Mouse (Mus musculus): Measurements from ENCODE around the gene Lep.

The Lep gene

DNA sequence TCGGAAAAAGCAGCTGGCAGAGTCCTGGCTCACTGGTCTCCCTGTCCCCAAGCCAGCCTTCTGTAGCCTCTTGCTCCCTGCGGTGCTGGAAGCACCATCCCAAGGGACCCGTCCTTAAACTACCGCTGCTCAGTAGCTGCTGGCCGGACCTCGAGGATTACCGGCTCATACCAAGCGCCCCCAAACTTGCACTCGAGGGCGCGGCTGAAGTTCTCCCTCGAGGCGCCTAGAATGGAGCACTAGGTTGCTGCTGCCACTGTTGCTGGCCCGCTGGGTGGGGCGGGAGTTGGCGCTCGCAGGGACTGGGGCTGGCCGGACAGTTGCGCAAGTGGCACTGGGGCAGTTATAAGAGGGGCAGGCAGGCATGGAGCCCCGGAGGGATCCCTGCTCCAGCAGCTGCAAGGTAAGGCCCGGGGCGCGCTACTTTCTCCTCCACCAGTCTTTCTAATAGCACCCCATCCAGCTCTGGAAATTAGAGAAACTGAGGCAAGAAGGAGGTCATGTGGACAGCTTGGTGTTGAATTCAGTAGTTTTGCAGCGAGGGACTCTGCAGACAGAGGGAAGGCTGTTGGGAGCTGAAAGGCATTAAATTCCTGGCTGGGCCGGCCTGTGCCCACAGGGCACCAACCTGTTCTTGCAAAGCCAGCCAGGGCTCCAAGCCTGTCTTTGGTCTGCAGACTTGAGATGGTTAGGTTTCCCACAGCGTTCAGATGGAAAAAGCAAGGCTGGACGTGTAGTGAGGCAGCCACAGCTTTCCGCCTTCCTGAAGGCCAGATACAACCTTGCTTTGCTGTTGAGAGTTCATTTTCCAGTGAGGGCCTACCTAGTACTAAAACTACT, at the start of gene Lep:
Lep (plus strand) TSS at position 375 of the 840 bp plus-strand sequence.
- no peak for DNase-seq

DNA sequence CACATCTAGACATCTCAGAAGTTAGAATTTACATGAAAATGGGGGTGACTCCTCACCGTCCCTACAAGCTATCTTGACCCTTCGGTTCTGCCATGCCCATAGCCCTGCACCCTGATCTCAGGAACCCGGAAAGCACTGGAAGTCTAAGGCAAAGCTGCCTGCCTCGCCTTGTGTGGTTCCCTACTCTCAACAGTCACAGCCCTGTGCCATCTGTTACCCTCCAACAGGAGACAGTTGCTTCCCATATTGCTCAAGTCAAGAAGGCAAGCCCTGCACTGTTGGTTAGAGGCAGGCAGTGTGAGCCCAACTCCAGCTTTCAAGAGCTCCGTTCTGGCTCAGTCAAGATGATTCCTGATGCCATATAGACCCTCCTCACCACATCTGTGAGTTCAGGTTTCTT, 48.4 kb upstream of the Lep start:
- no peak for DNase-seq

DNA sequence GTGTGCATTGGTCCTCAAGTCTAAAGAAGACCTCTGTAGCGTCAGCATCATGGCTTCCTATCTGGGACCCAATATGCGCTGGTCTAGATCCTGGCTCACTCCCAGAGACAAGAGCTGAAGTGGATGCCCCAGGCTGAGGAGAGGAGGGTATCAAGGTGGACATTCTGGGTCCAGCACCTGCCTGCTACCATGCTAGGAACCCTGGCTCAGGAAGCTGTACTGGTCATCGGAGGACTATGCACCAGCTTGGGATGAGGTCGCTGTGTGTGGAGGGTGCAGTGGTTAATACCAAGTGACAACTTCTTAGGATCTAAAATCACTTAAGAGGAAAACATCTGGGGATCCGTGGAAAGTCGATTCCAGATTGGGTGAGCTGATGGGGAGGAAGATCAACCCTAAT, 46.8 kb upstream of the Lep start:
- DNase-seq, result no peak

DNA sequence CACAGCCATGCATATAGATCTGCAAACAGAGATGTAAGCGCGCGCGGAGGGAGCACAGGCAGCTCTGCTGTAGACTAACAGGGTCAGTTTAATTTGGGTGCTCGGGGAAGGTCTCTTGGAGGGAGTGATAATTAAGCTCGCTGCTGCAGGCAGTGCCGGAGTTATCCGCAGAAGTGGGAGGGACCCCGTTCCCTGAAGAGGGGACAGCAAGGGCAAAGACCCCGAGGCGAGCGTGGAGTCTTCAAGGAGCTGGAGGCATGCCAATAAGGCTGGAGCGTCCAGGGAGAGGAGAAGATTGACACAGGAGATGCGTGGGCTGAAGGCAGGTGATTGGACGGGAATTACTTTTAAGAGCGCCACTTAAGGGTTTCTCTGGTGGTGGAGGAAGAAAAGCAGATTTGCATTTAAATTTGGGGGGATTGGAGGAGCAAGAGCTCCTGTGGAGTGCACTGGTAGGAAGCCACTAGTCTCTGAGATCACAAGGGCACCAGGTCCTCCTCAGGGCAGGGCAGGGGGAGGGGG, 43.1 kb upstream of the Lep start:
- no peak for DNase-seq

DNA sequence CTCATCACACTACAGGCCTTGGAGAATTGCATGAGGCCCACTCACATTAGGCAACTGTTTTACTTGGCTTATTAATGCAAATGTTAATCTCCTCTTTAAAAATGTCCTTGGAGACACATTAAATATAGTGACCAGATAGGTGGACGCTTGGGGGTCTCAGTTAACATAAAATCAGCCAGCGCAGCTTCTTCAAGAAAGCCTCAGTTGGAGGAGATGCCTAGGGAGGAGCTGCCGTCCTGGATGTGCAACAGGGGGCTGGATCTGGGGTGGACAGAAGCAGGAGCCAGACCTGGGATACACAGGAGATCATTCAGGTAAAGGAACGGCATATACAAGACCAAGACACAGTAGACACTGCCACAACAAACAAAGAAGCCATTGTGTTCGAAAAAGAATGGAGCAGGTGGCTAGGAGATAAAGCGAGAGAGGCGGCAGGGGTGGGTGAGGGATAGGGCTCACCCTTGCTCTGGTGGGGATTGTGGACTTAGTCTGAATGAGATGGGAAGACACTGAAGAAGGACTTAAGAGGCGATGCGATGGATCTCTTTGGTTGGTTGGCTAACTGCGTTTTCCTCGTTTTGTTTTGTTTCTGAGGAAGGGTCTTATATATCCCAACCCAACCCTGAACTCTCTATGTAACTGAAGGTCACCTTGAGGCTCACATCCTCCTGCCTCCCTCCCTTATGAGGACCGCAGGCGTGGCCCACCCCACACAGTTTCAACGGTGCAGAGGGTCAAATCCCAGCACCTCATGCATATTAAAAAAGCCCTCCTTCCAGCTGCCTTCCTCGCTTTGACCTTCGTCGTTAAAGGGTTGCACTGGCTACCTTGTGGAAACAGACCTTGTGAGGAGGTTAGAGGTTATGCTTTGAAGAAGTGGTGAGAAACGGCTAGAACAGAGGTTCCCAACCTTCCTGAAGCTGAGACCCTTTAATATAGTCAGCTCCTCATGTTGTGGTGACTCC, 40.0 kb upstream of the Lep start:
- no peak for DNase-seq

GRCm38 (mm10) chr6:29020937-29021336, 39.1 kb upstream of the Lep start:
- DNase-seq, result no peak

- DNase-seq, result no peak
Observed at GRCm38 (mm10) chr6:29021501-29021900, 38.5 kb upstream of the Lep start.

DNA sequence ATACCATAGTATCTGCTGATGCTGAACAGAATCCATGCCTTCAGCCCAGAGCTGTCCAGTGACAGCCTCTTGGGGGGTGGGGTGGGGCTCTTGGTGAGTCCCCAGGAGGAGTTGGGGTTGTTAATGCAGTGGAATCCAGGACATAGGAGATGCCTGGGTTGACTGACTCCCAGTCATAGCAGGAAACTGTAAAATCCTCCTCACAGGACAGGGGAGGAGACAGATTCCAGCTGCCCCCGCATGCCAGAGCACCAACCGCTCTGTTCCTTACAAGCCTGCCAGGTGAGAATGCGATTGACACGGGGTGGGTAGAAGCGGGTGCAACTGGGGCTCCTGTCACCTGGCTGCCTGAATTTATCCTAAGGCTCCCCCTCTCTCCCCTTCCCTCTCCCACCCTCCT, 37.9 kb upstream of the Lep start:
- DNase-seq, result no peak

DNA sequence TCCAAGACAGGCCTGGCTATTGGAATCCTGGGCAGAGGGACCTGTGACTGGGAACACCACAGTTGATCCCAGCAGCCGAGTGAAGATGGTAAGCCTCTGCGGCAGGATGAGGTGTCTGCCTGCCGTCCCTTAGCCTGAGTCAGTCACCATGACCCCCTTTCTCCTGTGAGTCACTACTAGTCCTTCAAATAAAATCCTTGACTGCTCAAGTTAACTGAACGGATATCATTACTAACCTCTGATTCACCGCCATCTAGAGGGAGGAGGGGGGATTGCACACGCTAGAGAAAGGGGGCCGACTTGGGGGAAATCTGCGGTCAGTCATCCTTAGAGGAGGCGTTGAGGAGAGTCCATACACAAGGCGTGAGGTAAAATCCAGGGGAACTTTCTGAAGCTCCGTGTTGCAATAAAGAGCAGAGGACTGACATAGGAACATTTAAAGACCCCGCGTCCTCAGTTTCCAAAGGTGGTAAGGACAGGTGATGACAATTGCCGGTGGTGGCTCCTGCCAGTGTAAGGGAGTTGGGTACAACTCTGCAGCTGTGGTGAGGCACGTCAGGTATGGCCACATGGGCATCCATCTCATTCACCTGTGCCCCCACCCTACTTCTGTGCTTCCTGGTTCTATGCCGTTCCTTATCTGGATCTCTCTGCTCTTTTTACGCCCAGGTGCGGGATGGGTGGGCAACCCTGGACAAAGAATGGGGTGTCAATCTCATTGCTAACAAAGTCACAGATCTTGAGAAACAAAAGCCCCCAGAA, 36.6 kb upstream of the Lep start:
- DNase-seq, result peak in 1 of 2 experiments; percentile 32

GRCm38 (mm10) chr6:29024000-29024417, 36.0 kb upstream of the Lep start:
- peak; percentile 31 to 40 for DNase-seq

DNA sequence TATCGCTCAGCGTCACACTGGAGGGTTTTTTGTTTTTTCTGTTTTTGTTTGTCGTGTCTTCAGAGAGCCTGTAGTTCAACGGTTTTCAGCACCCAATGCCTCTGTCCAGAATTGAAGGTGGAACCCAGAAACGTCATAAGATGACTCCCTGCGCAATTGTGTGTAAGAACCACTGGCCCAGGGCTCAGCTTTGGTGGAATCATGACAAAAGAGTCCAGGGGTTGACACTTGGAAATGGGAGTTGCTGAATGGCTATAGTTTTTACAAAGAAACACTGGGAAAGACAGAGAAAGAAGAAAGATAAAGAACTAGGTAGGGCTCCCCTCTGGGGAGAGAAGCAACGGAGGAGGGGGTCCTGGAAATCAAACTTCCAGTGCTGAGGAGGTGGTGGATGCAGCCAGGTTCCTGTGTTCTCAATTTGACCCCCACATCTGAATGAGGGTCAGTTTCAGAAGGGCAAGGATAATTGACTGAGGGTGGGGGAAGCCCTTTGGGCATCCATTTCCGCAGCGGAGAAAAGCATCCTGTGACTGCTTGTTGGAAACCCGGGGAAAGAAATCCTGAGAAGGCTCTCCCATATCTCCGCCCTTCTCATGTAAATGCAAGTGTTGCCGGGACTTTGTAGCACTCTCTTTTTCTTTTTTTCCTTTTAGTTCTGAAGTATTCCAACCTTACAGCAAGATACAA, 34.1 kb upstream of the Lep start:
- DNase-seq, result no peak

GRCm38 (mm10) chr6:29026766-29027165, 33.3 kb upstream of the Lep start:
- no peak for DNase-seq

DNA sequence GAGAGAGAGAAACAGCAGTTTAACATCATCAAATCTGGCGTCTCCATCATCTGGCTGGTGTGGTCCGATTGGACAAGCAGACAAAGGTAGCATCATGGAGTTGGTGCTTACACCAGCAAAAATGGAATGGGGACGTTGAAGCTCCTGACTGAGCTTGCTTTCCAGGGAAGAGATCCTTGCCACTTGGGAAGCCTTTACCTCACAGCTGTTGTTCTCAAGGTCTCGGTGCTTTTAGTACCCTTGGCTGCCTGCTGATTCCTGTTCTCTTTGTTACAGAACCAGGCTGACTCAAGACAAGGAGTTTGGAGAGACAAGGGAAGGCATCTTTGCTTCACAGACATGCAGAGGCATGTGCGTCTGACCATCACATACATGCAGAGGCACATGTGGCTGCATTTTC, 31.9 kb upstream of the Lep start:
- no peak for DNase-seq

DNA sequence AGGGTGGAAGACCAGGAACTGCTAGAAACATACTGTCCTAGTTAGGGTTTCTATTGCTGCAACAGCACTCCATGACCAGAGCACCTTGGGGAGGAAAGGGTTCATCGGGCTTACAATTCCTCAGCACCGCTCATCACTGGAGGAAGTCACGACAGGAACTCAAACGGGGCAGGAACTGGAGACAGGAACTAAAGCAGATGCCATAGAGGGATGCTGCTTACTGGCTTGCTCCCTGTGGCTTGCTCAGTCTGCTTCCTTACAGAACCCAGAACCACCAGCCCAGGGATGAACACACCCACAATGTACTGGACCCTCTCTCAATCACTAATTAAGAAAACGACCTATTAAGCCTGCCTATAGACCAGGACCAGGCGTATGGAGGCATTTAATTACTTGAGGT, 30.5 kb upstream of the Lep start:
- no peak for DNase-seq

DNA sequence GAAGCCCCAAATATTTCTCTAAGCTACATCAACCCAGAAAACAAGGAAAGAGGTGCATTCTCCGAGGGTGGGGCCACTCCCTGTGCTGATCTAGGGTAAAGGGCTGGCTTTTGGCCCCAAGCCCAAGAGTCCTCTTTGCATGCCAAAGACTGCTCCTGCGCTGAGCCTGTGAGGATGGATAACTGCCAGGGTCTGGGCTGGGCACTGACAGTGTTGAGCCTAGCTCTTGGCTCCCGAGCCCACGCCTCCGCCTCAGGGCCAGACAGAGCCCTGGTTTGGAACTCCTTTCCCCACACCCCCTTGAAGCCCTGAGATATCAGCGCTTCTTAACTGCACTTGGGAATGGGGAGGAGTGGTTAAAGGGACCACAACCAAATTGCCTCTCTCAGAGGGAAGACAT, 28.8 kb upstream of the Lep start:
- peak; percentile 68 to 74 for DNase-seq

- no peak for DNase-seq
Observed at GRCm38 (mm10) chr6:29031704-29032310, 28.2 kb upstream of the Lep start.

- no peak for DNase-seq
Observed at GRCm38 (mm10) chr6:29032411-29032810, 27.6 kb upstream of the Lep start.

GRCm38 (mm10) chr6:29033981-29034646, 25.9 kb upstream of the Lep start:
- DNase-seq, result no peak

- no peak for DNase-seq
Observed at GRCm38 (mm10) chr6:29036698-29037097, 23.3 kb upstream of the Lep start.

DNA sequence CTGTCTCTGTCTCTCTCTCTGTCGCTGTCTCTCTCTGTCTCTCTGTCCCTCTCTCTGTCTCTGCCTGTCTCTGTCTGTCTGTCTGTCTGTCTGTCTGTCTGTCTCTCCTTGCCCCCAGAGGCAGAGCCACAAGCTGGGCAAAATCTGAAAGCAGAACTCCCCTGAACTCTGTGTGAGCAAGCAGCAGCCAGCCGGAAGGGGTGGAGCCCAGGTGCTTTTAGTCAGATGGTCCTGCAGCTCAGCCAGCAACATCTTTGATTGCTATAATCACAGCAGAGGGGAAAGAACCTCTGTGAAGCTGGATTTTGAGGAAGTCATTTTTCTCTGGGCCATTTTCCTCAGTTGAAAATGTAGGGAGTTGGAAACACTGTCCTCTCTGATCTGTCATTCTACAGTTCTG, 19.8 kb upstream of the Lep start:
- DNase-seq, result no peak

DNA sequence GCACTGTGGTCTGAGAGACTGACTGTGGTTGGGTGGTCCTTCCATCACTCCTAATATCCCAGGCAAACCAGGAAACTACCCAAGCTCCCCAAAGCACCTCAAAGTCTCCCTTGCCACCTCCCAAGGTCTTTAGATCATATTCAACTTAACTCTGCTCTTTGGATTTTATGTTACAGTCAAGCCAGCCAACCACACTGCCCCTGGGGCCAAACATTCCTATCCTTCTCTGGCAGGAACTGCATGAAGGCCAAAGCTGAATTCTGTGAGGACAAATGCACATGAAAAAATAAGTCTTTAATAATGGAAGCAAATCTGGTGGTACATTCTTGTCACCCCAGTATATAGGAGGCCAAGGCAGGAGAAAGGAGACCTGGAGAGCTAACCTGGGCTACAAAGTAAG, 16.0 kb upstream of the Lep start:
- DNase-seq, result no peak
